Mouse (Mus musculus) lung, postnatal 0 days (tissue): ENCODE data around the gene Cilp. TPM values are rescaled to one million over a fixed set of nuclear protein-coding genes. Genes with fewer than 3 reads are reported as not detected.
"Not testable (repeated sequence)": the region's sequence is repeated elsewhere in the genome, so short reads cannot be mapped to it uniquely, and the experiment has no call there.

Experiments used
- ATAC-seq: fragments of 200-750 bp; cut with Nextera tagmentation; 2 replicates; pipeline ENCODE4 v1.8.0; 2017; ENCODE audit warnings: moderate library complexity
- DNase-seq: peaks from one replicate; pipeline ENCODE4 v3.0.0-alpha.2; 2016; ENCODE audit warnings: low spot score
- H3K27ac ChIP-seq: fragments of 300-500 bp; sonication (generic); 2 replicates; pipeline ENCODE4 v1.5.1; 2014; ENCODE audit warnings: antibody characterized with exemption, mild to moderate bottlenecking, low read length, mixed read lengths
- H3K27me3 ChIP-seq: fragments of 300-500 bp; sonication (generic); replicated peaks from 2 replicates; pipeline ENCODE4 v1.6.1; 2014; ENCODE audit warnings: low read length, mixed read lengths; ENCODE audit not compliant: insufficient read depth
- H3K36me3 ChIP-seq: fragments of 300-500 bp; sonication (generic); 2 replicates; pipeline ENCODE4 v1.6.1; 2014; ENCODE audit warnings: low read length, mixed read lengths; ENCODE audit not compliant: insufficient read depth
- H3K4me1 ChIP-seq: fragments of 300-500 bp; sonication (generic); 2 replicates; pipeline ENCODE4 v1.6.1; 2014; ENCODE audit warnings: antibody characterized with exemption, low read depth, low read length, mixed read lengths; ENCODE audit not compliant: insufficient read depth
- H3K4me2 ChIP-seq: fragments of 300-500 bp; sonication (generic); replicated peaks from 2 replicates; pipeline ENCODE4 v1.6.1; 2014; ENCODE audit warnings: low read depth, mild to moderate bottlenecking, low read length, moderate library complexity, mixed read lengths
- H3K4me3 ChIP-seq: fragments of 300-500 bp; sonication (generic); 2 replicates; pipeline ENCODE4 v1.5.1; 2014; ENCODE audit warnings: low read depth, low read length
- H3K9ac ChIP-seq: fragments of 300-500 bp; sonication (generic); replicated peaks from 2 replicates; pipeline ENCODE4 v1.6.1; 2014; ENCODE audit warnings: low read depth, mild to moderate bottlenecking
- H3K9me3 ChIP-seq: fragments of 300-500 bp; sonication (generic); 2 replicates; pipeline ENCODE4 v1.6.1; 2016; ENCODE audit warnings: low read length, mixed read lengths
- CTCF ChIP-seq: IDR thresholded peaks from 2 replicates; pipeline ENCODE4 v1.5.1; 2016; ENCODE audit warnings: antibody characterized with exemption, mild to moderate bottlenecking
- EP300 ChIP-seq: IDR thresholded peaks from 2 replicates; pipeline ENCODE4 v1.6.1; 2016; ENCODE audit warnings: antibody characterized with exemption, mild to moderate bottlenecking, control low read depth
- WGBS: fragments of 180-500 bp; shearing (Covaris S2); extraction: QIAGEN DNeasy Blood & Tissue Kit; methylation state at CpG from one replicate; pipeline ENCODE4 v1.1.7; 2014; 5-methylcytosine and 5-hydroxymethylcytosine counted together
- polyA plus RNA-seq: library from polyadenylated mRNA; unstranded; fragments of >200 nt; fragmentation: Nextera tagmentation; extraction: Ambion mirVana; gene quantifications from 2 replicates; pipeline ENCODE4 v1.2.1, GENCODE M21; 2015

Cilp gene
- polyA plus RNA-seq: 0.08 and 0.13 TPM in 2 replicates

GRCm38 (mm10) chr9:65264959-65265358 lies at the start of gene Cilp:
Cilp (plus strand) TSS chr9:65265180.
- ATAC-seq: no peak
- H3K4me1 ChIP-seq: no peaks in the 10 kb centered on the region
- 50% methylated on average over 5 of the region's 5 CpGs for WGBS
- H3K27me3 ChIP-seq: no peaks in the 10 kb centered on the region
- H3K36me3 ChIP-seq: no peaks in the 10 kb centered on the region
- no peak within 1 kb of the TSS for H3K4me2 ChIP-seq
- no peak within 1 kb of the TSS for H3K27ac ChIP-seq
- no peak for DNase-seq
- H3K9me3 ChIP-seq: no peaks in the 10 kb centered on the region
- TF ChIP-seq EP300: no peak
- TF ChIP-seq CTCF: no peak
- no peak within 1 kb of the TSS for H3K9ac ChIP-seq
- no peak within 1 kb of the TSS for H3K4me3 ChIP-seq

- peak; percentile 82 for DNase-seq
- Histone ChIP-seq H3K4me3 (peak overlapping the region; percentile 62), H3K4me2 (peak overlapping the region; percentile 94), H3K9me3 (no peaks in the 10 kb centered on the region), H3K9ac (peak overlapping the region; percentile 76), H3K27me3 (no peaks in the 10 kb centered on the region), H3K36me3 (no peaks in the 10 kb centered on the region), H3K27ac (peak overlapping the region; percentile 77), H3K4me1 (peaks cover 7% of the 10 kb centered on the region; the same call in 1 of the 2 replicates)
- WGBS: 6% methylated on average over 29 of the region's 31 CpGs
- ATAC-seq: peak; percentile 28
- TF ChIP-seq EP300 (0 out of 2 replicates have a peak, but pooled peaks have one; percentile 30), CTCF (no peak)
Observed at GRCm38 (mm10) chr9:65215494-65216126, 49.4 kb upstream of the Cilp start.

- H3K4me2 ChIP-seq: no peak overlapping the region
- H3K27me3 ChIP-seq: no peaks in the 10 kb centered on the region
- H3K4me3 ChIP-seq: no peak overlapping the region
- no peak overlapping the region for H3K9ac ChIP-seq
- peaks cover 7% of the 10 kb centered on the region; the same call in 1 of the 2 replicates for H3K4me1 ChIP-seq
- ATAC-seq: no peak
- WGBS: 42% methylated on average over 8 of the region's 8 CpGs
- no peak for DNase-seq
- H3K9me3 ChIP-seq: no peaks in the 10 kb centered on the region
- H3K27ac ChIP-seq: no peak overlapping the region
- H3K36me3 ChIP-seq: no peaks in the 10 kb centered on the region
- TF ChIP-seq CTCF (no peak), EP300 (no peak)
Observed at GRCm38 (mm10) chr9:65216972-65217371, 48.0 kb upstream of the Cilp start.

- WGBS: 58% methylated on average over 6 of the region's 6 CpGs
- Histone ChIP-seq H3K4me1 (peaks cover 7% of the 10 kb centered on the region; the same call in 1 of the 2 replicates), H3K4me2 (no peak overlapping the region), H3K27ac (peak overlapping the region; percentile 43; the same call in 1 of the 2 replicates), H3K9me3 (no peaks in the 10 kb centered on the region), H3K36me3 (no peaks in the 10 kb centered on the region), H3K27me3 (no peaks in the 10 kb centered on the region), H3K9ac (no peak overlapping the region), H3K4me3 (no peak overlapping the region)
- DNase-seq (no peak), ATAC-seq (no peak)
- TF ChIP-seq CTCF (no peak), EP300 (no peak)
Observed at GRCm38 (mm10) chr9:65217661-65218060, 47.3 kb upstream of the Cilp start.

DNA sequence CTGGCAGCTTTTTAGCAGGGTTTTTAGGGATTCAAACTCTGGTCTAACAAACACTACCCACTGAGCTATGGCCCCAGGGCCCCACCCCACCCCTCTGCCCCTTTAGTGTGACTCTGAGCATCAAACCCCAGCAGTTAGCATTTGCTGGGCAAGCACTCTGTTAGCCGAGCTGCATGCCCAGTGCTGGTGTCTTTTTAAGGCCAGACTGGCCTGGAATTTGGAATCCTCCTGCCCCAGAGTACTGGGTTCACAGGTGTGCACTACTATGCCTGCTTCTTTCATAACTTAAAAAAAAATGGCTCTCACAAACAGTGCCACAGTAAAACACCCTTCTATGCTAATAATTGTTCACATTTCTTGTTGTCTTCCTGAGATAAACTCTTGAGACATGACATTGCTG lies 46.1 kb upstream of the Cilp start:
- DNase-seq: no peak
- peaks cover 7% of the 10 kb centered on the region; the same call in 1 of the 2 replicates for H3K4me1 ChIP-seq
- TF ChIP-seq CTCF (no peak), EP300 (no peak)
- no peaks in the 10 kb centered on the region for H3K36me3 ChIP-seq
- H3K27ac ChIP-seq: no peak overlapping the region
- no peaks in the 10 kb centered on the region for H3K27me3 ChIP-seq
- WGBS: 94% methylated on average over 1 of the region's 1 CpGs
- H3K4me3 ChIP-seq: no peak overlapping the region
- H3K9ac ChIP-seq: no peak overlapping the region
- H3K4me2 ChIP-seq: no peak overlapping the region
- no peaks in the 10 kb centered on the region for H3K9me3 ChIP-seq
- ATAC-seq: no peak

DNA sequence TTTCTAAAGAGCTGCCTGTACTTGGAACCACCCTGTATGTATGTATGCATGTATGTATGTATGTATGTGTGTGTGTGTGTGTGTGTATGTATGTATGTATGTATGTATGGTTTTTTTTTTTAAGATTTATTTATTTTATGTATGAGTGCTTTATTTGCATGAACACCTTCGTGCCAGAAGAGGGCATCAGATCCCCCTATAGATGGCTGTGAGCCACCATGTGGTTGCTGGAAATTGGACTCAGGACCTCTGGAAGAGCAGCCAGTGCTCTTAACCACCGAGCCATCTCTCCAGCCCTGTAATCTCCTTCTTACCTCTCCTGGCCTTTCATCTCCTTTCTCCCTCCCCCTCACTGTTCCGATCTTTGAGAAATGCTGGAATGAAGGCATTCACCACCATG lies 44.6 kb upstream of the Cilp start:
- H3K9ac ChIP-seq, H3K4me3 ChIP-seq, H3K27me3 ChIP-seq, H3K27ac ChIP-seq, DNase-seq, H3K9me3 ChIP-seq, H3K4me2 ChIP-seq, H3K4me1 ChIP-seq, H3K36me3 ChIP-seq, ATAC-seq: not testable (repeated sequence)
- TF ChIP-seq CTCF: peak; percentile 23
- WGBS: 36% methylated on average over 3 of the region's 3 CpGs
